Mouse (Mus musculus): ENCODE measurements around the gene Gm20715.

- TF ChIP-seq CTCF (IDR thresholded peaks at IDR 0.05; ENCODE audit: borderline replicate concordance, insufficient read depth, low read depth, low read length): no peak
- TF ChIP-seq POLR2A (IDR thresholded peaks at IDR 0.05; ENCODE audit: borderline replicate concordance, insufficient read depth, low read length): no peak
Observed at GRCm38 (mm10) chr7:6456399-6456798, 46.3 kb downstream of the Gm20715 start.

Data from cerebellum, adult 2 months (tissue).